Mouse (Mus musculus) fat pad, adult 2 months (tissue): ENCODE data around the gene St6galnac4.

Source experiments
- DNase-seq: peaks from one replicate; pipeline ENCODE4 v3.0.0-alpha.2; 2011; ENCODE audit warnings: low read depth, low spot score; ENCODE audit errors: extremely low read depth

Gene St6galnac4

GRCm38 (mm10) chr2:32646379-32647056 lies 59.6 kb downstream of the St6galnac4 start, which contains the start of gene Eng:
Eng (plus strand) TSS chr2:32646595.
- DNase-seq = no peak

- DNase-seq = no peak
Measured at GRCm38 (mm10) chr2:32647366-32647765, 60.5 kb downstream of the St6galnac4 start.
